Mouse (Mus musculus) hindbrain, embryonic 12.5 days (tissue): ENCODE measurements around the gene Map2k6. TPM values are rescaled to one million over a fixed set of nuclear protein-coding genes. Genes with fewer than 3 reads are reported as not detected.

Source experiments
- ATAC-seq: fragments of 200-750 bp; cut with Nextera tagmentation; 2 replicates; pipeline ENCODE4 v1.8.0; 2017; ENCODE audit warnings: moderate TSS enrichment; ENCODE audit not compliant: low FRiP score
- H3K27ac ChIP-seq: fragments of 300-500 bp; sonication (generic); 2 replicates; pipeline ENCODE4 v1.5.1; 2016; ENCODE audit warnings: mild to moderate bottlenecking
- H3K27me3 ChIP-seq: fragments of 300-500 bp; sonication (generic); 2 replicates; pipeline ENCODE4 v1.6.1; 2016; ENCODE audit warnings: mild to moderate bottlenecking
- H3K36me3 ChIP-seq: fragments of 300-500 bp; sonication (generic); 2 replicates; pipeline ENCODE4 v1.6.1; 2016; ENCODE audit warnings: mild to moderate bottlenecking
- H3K4me1 ChIP-seq: fragments of 300-500 bp; sonication (generic); 2 replicates; pipeline ENCODE4 v1.6.1; 2016
- H3K4me2 ChIP-seq: fragments of 300-500 bp; sonication (generic); replicated peaks from 2 replicates; pipeline ENCODE4 v1.6.1; 2016; ENCODE audit warnings: mild to moderate bottlenecking
- H3K4me3 ChIP-seq: fragments of 300-500 bp; sonication (generic); 2 replicates; pipeline ENCODE4 v1.5.1; 2016; ENCODE audit warnings: mild to moderate bottlenecking
- H3K9ac ChIP-seq: fragments of 300-500 bp; sonication (generic); 2 replicates; pipeline ENCODE4 v1.6.1; 2016; ENCODE audit warnings: mild to moderate bottlenecking, moderate library complexity
- H3K9me3 ChIP-seq: fragments of 300-500 bp; sonication (generic); replicated peaks from 2 replicates; pipeline ENCODE4 v1.6.1; 2016; ENCODE audit warnings: mild to moderate bottlenecking
- WGBS: fragments of 180-500 bp; shearing (Covaris S2); methylation state at CpG from one replicate; pipeline ENCODE4 v1.1.7; 2016; 5-methylcytosine and 5-hydroxymethylcytosine counted together
- polyA plus RNA-seq: library from polyadenylated mRNA; unstranded; fragments of >200 nt; fragmentation: Nextera tagmentation; extraction: Ambion mirVana; gene quantifications from 2 replicates; pipeline ENCODE4 v1.2.1, GENCODE M21; 2016

Gene Map2k6
- polyA plus RNA-seq, 1 experiment from 2014 or later = 27.8 TPM

- WGBS = 91% methylated on average over 11 of the region's 11 CpGs
- Histone ChIP-seq H3K9ac (no peak overlapping the region), H3K4me3 (no peak overlapping the region), H3K27ac (no peak overlapping the region), H3K4me2 (no peak overlapping the region), H3K4me1 (no peaks in the 10 kb centered on the region), H3K9me3 (no peaks in the 10 kb centered on the region), H3K36me3 (no peaks in the 10 kb centered on the region), H3K27me3 (no peaks in the 10 kb centered on the region)
- no peak for ATAC-seq
Measured at GRCm38 (mm10) chr11:110544419-110545210, 145.7 kb downstream of the Map2k6 start.

- Histone ChIP-seq H3K4me3 (no peak overlapping the region), H3K27ac (no peak overlapping the region), H3K4me2 (no peak overlapping the region), H3K36me3 (no peaks in the 10 kb centered on the region), H3K9me3 (no peaks in the 10 kb centered on the region), H3K4me1 (no peaks in the 10 kb centered on the region), H3K9ac (no peak overlapping the region), H3K27me3 (no peaks in the 10 kb centered on the region)
- ATAC-seq = no peak
- WGBS = 91% methylated on average over 3 of the region's 3 CpGs
Measured at GRCm38 (mm10) chr11:110545416-110545815, 146.5 kb downstream of the Map2k6 start.

DNA sequence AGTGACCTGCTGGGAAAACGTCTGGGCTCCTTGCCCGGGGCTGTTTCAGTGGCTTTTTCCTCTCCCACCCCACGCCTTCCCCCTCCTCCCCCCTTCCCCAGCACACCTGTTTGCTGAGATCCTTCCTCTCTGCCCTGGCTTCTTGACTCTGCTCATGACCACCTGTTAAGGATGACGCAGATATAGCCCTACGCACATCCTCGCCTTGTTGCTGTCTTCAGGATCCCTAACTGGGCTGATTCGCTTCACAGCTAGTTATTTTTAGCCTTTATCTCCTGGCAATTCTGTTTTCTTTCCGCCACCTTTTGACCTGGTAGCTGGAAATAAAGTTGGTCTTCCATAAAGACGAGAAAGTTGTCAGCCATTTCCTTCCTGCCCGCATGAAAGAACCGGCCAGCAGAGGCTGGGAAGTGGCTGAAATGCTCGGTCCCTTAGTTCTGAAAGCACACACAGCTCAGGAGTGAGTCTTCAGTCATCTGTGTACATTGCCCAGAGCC is 152.6 kb downstream of the Map2k6 start:
- H3K36me3 ChIP-seq = no peaks in the 10 kb centered on the region
- H3K9me3 ChIP-seq = no peaks in the 10 kb centered on the region
- no peak overlapping the region for H3K4me2 ChIP-seq
- WGBS = 80% methylated on average over 12 of the region's 12 CpGs
- H3K27me3 ChIP-seq = no peaks in the 10 kb centered on the region
- no peak overlapping the region for H3K9ac ChIP-seq
- H3K4me3 ChIP-seq = no peak overlapping the region
- H3K27ac ChIP-seq = no peak overlapping the region
- no peak for ATAC-seq
- H3K4me1 ChIP-seq = no peaks in the 10 kb centered on the region

DNA sequence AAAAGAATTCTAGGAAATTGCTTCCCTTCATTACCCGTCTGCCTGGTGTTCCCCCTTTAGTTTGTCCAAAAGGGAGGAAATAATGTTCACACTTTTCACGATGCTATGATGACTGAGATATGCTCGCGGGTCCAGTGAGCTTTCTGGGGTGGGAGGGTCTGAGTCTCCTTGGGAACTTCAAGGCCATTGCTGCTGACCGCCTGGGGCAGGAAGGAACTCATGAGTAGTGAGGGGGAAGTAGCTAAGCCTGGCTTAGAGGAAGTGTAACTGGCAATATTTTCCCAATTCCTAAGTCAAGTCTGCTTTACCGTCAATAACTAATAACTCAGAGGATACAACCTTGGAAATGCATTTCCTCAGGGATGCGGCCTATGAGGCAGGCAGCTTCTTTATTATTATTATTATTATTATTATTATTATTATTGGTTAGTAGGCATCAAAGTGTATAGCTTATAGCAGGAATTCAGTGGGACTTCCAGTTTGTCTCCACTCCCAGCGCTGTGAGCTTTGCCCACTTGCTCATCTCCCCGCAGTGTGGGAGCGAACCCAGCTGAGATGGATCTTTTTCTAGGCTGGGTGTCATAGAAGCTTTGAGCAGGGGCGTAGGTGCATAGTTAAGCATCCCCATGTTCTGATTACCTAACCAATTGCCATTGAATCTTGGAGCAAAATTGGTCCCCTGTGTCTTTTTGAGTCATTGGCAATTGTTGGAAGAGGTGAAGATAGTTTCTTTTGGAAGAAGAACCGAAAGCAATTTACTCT is 163.6 kb downstream of the Map2k6 start:
- Histone ChIP-seq H3K9me3 (no peaks in the 10 kb centered on the region), H3K4me3 (no peak overlapping the region), H3K36me3 (no peaks in the 10 kb centered on the region), H3K27ac (no peak overlapping the region), H3K4me2 (no peak overlapping the region), H3K27me3 (no peaks in the 10 kb centered on the region), H3K9ac (no peak overlapping the region), H3K4me1 (no peaks in the 10 kb centered on the region)
- no peak for ATAC-seq
- 90% methylated on average over 12 of the region's 12 CpGs for WGBS

GRCm38 (mm10) chr11:110563272-110563671 is 164.3 kb downstream of the Map2k6 start:
- ATAC-seq = no peak
- H3K36me3 ChIP-seq = no peaks in the 10 kb centered on the region

DNA sequence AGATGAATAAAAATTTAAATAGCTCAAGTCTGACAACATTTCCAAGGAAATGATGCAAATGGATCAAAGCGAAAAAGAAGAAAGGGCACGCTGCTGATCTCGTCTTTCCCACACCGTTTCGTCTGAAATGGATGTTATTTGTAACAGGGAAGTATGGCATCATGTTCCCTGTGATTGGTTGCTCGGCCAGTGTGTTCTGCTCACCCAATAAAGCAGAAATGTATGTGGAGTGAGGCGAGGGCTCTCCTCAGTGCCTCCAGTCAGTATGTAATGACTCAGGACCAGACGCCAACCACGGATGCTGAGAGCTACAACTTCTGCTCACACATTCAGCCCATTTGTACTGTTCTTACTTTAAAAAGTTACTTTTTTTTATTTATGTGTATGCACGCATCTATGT is 164.9 kb downstream of the Map2k6 start:
- WGBS = 82% methylated on average over 10 of the region's 10 CpGs
- H3K9me3 ChIP-seq = no peaks in the 10 kb centered on the region
- H3K4me2 ChIP-seq = no peak overlapping the region
- no peaks in the 10 kb centered on the region for H3K27me3 ChIP-seq
- H3K4me1 ChIP-seq = no peaks in the 10 kb centered on the region
- ATAC-seq = no peak
- H3K4me3 ChIP-seq = no peak overlapping the region
- H3K27ac ChIP-seq = no peak overlapping the region
- H3K36me3 ChIP-seq = no peaks in the 10 kb centered on the region
- no peak overlapping the region for H3K9ac ChIP-seq

More at GRCm38 (mm10) chr11:110563272-110563671, 164.3 kb downstream of the Map2k6 start:
- H3K9me3 ChIP-seq = no peaks in the 10 kb centered on the region
- no peak overlapping the region for H3K4me2 ChIP-seq
- 63% methylated on average over 12 of the region's 12 CpGs for WGBS
- no peak overlapping the region for H3K9ac ChIP-seq
- no peak overlapping the region for H3K27ac ChIP-seq
- H3K4me3 ChIP-seq = no peak overlapping the region
- H3K27me3 ChIP-seq = no peaks in the 10 kb centered on the region
- H3K4me1 ChIP-seq = no peaks in the 10 kb centered on the region

- Histone ChIP-seq H3K4me1 (no peaks in the 10 kb centered on the region), H3K9ac (no peak overlapping the region), H3K9me3 (no peaks in the 10 kb centered on the region), H3K4me2 (no peak overlapping the region), H3K27ac (no peak overlapping the region), H3K36me3 (no peaks in the 10 kb centered on the region), H3K27me3 (no peaks in the 10 kb centered on the region), H3K4me3 (no peak overlapping the region)
- ATAC-seq = no peak
- WGBS = 86% methylated on average over 7 of the region's 7 CpGs
Measured at GRCm38 (mm10) chr11:110566307-110566706, 167.4 kb downstream of the Map2k6 start.

DNA sequence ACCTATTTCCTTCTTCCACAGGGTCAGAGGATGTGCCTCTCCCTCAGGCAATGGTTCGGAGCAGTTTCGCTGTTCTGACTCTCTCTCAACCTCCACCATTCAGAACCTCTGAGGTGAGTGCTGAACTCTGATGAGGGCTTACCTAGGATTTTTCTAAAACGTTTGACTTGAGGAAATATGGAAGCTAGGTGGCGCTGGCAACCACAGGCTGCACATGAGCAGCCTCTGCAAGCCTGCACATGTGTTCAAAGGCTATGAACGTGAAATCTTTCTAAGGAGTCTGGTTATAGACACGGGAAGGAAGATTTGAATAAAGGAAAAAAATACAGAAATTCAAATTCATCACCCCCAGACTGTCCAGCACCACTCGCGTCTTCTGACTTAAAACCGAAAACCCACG is 173.6 kb downstream of the Map2k6 start:
- WGBS = 58% methylated on average over 10 of the region's 10 CpGs
- H3K4me3 ChIP-seq = no peak overlapping the region
- no peak overlapping the region for H3K9ac ChIP-seq
- H3K36me3 ChIP-seq = no peaks in the 10 kb centered on the region
- no peak overlapping the region for H3K27ac ChIP-seq
- no peaks in the 10 kb centered on the region for H3K9me3 ChIP-seq
- no peaks in the 10 kb centered on the region for H3K27me3 ChIP-seq
- H3K4me2 ChIP-seq = no peak overlapping the region
- no peak for ATAC-seq
- H3K4me1 ChIP-seq = no peaks in the 10 kb centered on the region

Other genes starting within 250 kb of the Map2k6 start
- gene Abca9, start 230.9 kb upstream of the Map2k6 start, polyA plus RNA-seq = 5.4 and 7.7 TPM in 2 replicates
- gene Abca6, start 147.3 kb upstream of the Map2k6 start, polyA plus RNA-seq = 0.35 and 0.40 TPM in 2 replicates
- gene Abca5, start 61.4 kb upstream of the Map2k6 start, polyA plus RNA-seq = 5.9 and 8.9 TPM in 2 replicates